Mouse (Mus musculus) midbrain, postnatal 0 days (tissue): ENCODE data around the gene Tob2. TPM values are rescaled to one million over a fixed set of nuclear protein-coding genes. Genes with fewer than 3 reads are reported as not detected.

Experiments
- ATAC-seq: fragments of 200-750 bp; cut with Nextera tagmentation; 2 replicates; pipeline ENCODE4 v1.8.0; 2017; ENCODE audit warnings: moderate number of reproducible peaks, mild to moderate bottlenecking, moderate TSS enrichment, moderate library complexity; ENCODE audit not compliant: low FRiP score
- DNase-seq: peaks from one replicate; pipeline ENCODE4 v3.0.0-alpha.2; 2015; ENCODE audit warnings: low spot score
- H3K27ac ChIP-seq: fragments of 300-500 bp; sonication (generic); 2 replicates; pipeline ENCODE4 v1.5.1; 2014; ENCODE audit warnings: low read depth, mild to moderate bottlenecking, low read length, mixed read lengths
- H3K27me3 ChIP-seq: fragments of 300-500 bp; sonication (generic); 2 replicates; pipeline ENCODE4 v1.6.1; 2014; ENCODE audit warnings: low read length, control low read depth, mixed read lengths; ENCODE audit not compliant: insufficient read depth
- H3K36me3 ChIP-seq: fragments of 300-500 bp; sonication (generic); 2 replicates; pipeline ENCODE4 v1.6.1; 2014; ENCODE audit warnings: low read length, control low read depth, mixed read lengths; ENCODE audit not compliant: insufficient read depth
- H3K4me1 ChIP-seq: fragments of 300-500 bp; sonication (generic); 2 replicates; pipeline ENCODE4 v1.6.1; 2014; ENCODE audit warnings: mild to moderate bottlenecking, control low read depth, antibody characterized with exemption, low read length, mixed read lengths; ENCODE audit not compliant: insufficient read depth
- H3K4me2 ChIP-seq: fragments of 300-500 bp; sonication (generic); 2 replicates; pipeline ENCODE4 v1.6.1; 2014; ENCODE audit warnings: low read depth, mild to moderate bottlenecking, low read length, mixed read lengths; ENCODE audit not compliant: poor library complexity, severe bottlenecking
- H3K4me3 ChIP-seq: fragments of 300-500 bp; sonication (generic); 2 replicates; pipeline ENCODE4 v1.5.1; 2014; ENCODE audit warnings: low read depth, mild to moderate bottlenecking, low read length, moderate library complexity
- H3K9ac ChIP-seq: fragments of 300-500 bp; sonication (generic); replicated peaks from 2 replicates; pipeline ENCODE4 v1.6.1; 2014; ENCODE audit warnings: mild to moderate bottlenecking, low read length, moderate library complexity, mixed read lengths; ENCODE audit not compliant: poor library complexity, severe bottlenecking
- H3K9me3 ChIP-seq: fragments of 300-500 bp; sonication (generic); 2 replicates; pipeline ENCODE4 v1.6.1; 2016; ENCODE audit warnings: low read length, control low read depth
- CTCF ChIP-seq: IDR thresholded peaks from 2 replicates; pipeline ENCODE4 v1.5.1; 2016; ENCODE audit warnings: antibody characterized with exemption, mild to moderate bottlenecking
- WGBS: fragments of 180-500 bp; shearing (Covaris S2); extraction: QIAGEN DNeasy Blood & Tissue Kit; methylation state at CpG from one replicate; pipeline ENCODE4 v1.1.7; 2014; 5-methylcytosine and 5-hydroxymethylcytosine counted together
- polyA plus RNA-seq: library from polyadenylated mRNA; unstranded; fragments of >200 nt; fragmentation: Nextera tagmentation; extraction: Ambion mirVana; gene quantifications from 2 replicates; pipeline ENCODE4 v1.2.1, GENCODE M21; 2015
- total RNA-seq: library from RNA; depleted of rRNA; stranded (reverse); fragments of >200 nt; gene quantifications from 2 replicates; pipeline ENCODE4 v1.2.3, GENCODE M21; 2014

Tob2 gene
- total and polyA plus RNA-seq, 2 experiments from 2014 or later, result 14.2 to 15.4 TPM

DNA sequence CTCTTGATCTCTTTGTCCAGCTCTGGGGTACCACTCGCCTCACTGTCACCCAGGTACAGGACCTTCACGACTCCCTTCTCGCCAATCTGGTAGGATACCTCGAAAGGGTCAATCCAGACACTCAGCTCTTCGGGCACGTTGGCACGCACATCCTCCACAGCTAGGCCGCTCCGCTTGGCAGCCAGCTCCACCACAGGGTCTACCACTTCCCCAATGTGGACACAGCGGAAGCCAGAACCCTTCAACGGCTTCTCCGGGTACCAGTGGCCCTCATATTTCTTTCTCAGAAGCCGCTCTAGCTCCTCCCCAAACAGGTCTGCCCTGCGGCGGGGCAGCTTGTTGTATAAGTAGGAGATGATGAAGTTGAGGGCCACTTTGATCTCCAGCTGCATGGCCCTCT lies 7.2 kb downstream of the Tob2 start:
- H3K27me3 ChIP-seq, result no peaks in the 10 kb centered on the region
- no peak overlapping the region for H3K4me2 ChIP-seq
- H3K4me1 ChIP-seq, result no peaks in the 10 kb centered on the region
- DNase-seq, result no peak
- TF ChIP-seq CTCF, result no peak
- no peak overlapping the region for H3K27ac ChIP-seq
- H3K4me3 ChIP-seq, result no peak overlapping the region
- no peak for ATAC-seq
- H3K36me3 ChIP-seq, result peaks cover 32% of the 10 kb centered on the region
- WGBS, result 94% methylated on average over 15 of the region's 15 CpGs
- H3K9me3 ChIP-seq, result no peaks in the 10 kb centered on the region
- no peak overlapping the region for H3K9ac ChIP-seq

DNA sequence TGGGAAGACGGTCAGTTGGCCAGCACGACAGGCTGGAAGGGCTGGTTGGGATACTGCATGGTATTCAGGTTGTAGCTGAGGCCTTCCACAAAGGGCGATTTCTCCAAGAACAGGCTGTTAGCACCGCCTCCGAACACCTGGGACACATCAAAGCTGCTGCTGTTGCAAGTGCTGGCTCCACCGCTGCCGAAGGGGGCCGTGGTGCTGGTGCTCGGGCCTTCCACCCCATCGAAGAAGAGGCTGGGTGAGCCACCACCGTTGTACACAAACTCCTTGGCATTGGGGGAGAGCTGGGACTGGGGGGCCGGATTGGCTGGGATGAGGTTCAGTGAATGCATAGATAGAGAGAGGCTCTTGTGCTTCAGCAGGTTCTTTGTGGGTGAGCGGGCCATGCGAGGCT lies 7.9 kb downstream of the Tob2 start:
- Histone ChIP-seq H3K27ac (no peak overlapping the region), H3K4me2 (no peak overlapping the region), H3K4me1 (no peaks in the 10 kb centered on the region), H3K36me3 (peaks cover 32% of the 10 kb centered on the region), H3K9me3 (no peaks in the 10 kb centered on the region), H3K27me3 (no peaks in the 10 kb centered on the region), H3K4me3 (no peak overlapping the region), H3K9ac (no peak overlapping the region)
- 89% methylated on average over 14 of the region's 14 CpGs for WGBS
- ATAC-seq (no peak), DNase-seq (no peak)
- no peak for TF ChIP-seq CTCF

DNA sequence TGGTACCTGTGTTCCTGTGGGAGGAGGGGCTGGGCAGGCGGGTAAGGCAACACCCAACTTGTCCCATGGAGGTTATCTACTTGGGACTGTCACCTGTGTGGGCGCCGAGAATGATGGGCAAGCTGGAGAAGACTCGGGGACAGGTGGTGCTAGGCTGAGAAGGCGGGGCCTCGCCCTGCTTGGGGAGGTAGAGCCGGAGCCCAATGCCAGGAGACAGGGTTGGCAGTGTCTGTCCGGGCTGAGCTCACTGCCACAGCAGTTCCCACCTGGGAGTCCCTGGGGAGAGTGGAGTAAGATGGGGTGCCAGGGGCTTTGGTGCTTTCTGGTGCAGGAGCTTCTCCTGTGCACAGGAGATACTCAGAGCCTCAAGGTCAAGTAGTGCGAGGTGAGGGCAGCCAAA lies 9.5 kb downstream of the Tob2 start:
- WGBS, result 84% methylated on average over 9 of the region's 9 CpGs
- no peak for DNase-seq
- ATAC-seq, result no peak
- Histone ChIP-seq H3K36me3 (peaks cover 32% of the 10 kb centered on the region), H3K9ac (no peak overlapping the region), H3K27ac (no peak overlapping the region), H3K9me3 (no peaks in the 10 kb centered on the region), H3K4me2 (no peak overlapping the region), H3K4me1 (no peaks in the 10 kb centered on the region), H3K27me3 (no peaks in the 10 kb centered on the region), H3K4me3 (no peak overlapping the region)
- no peak for TF ChIP-seq CTCF

DNA sequence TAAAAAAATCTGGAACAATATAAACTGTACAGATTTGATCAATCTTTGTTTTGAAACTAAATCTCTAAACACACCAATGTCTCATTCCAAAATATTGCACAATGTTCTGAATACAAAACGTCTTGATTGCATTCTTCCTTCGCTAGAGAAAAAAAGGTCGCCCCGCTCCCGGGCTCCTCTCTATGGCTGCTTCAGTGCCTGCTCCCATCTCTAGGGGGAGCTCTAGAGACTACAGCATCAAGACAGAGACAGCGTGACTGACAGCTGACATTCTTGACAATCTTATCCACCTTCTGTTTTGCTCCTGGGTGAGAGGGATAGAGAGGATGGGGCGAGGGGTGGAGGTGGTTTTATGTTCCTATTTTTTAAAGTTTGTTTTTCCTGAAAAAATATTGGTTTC lies 10.3 kb downstream of the Tob2 start:
- WGBS, result 26% methylated on average over 7 of the region's 7 CpGs
- no peaks in the 10 kb centered on the region for H3K27me3 ChIP-seq
- H3K4me2 ChIP-seq, result no peak overlapping the region
- ATAC-seq (no peak), DNase-seq (peak; percentile 54)
- no peak overlapping the region for H3K9ac ChIP-seq
- H3K9me3 ChIP-seq, result no peaks in the 10 kb centered on the region
- peak; percentile 68 for TF ChIP-seq CTCF
- no peaks in the 10 kb centered on the region for H3K4me1 ChIP-seq
- H3K36me3 ChIP-seq, result peaks cover 32% of the 10 kb centered on the region
- H3K4me3 ChIP-seq, result no peak overlapping the region
- no peak overlapping the region for H3K27ac ChIP-seq

DNA sequence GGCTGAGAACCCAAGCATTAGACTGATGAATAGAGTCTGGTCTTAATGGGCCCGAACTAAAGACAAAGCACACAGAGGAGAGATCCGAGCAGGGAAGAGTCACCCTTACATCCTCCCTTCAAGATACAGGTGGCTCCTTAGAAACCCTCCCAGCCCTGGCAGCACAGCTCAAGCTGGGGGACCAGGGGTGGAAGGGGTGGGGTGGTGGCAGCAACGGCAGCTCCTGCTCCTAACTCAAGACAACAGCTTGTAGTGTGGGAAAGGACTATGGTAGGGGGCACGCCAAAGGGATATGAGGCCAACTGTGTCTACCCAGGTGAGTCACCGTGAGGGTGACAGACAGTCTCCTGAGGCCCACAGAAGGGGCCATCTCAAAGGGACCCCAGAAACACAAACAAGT lies 10.7 kb downstream of the Tob2 start:
- Histone ChIP-seq H3K36me3 (peaks cover 32% of the 10 kb centered on the region), H3K27ac (no peak overlapping the region), H3K27me3 (no peaks in the 10 kb centered on the region), H3K9me3 (no peaks in the 10 kb centered on the region), H3K4me3 (no peak overlapping the region), H3K4me1 (no peaks in the 10 kb centered on the region), H3K9ac (no peak overlapping the region), H3K4me2 (no peak overlapping the region)
- DNase-seq, result no peak
- 93% methylated on average over 5 of the region's 5 CpGs for WGBS
- no peak for TF ChIP-seq CTCF
- ATAC-seq, result no peak

DNA sequence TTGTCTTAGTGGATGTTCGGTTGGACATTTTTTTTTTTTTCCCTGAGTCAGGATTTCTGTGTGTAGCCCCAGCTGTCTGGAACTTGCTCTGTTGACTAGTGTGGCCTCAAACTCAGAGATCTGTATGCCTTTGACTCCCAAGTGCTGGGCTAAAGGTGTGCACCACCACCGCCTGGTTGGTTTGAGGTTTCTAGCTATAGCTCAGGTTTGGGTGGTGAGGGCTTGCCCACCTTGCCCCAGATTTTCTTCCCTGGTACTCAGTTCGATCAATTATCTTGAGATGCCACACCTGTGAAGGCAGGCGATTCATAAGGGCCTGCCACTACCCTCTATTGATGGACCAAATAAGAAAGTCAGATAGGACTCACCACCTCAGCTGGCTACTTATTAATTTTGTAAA lies 11.4 kb downstream of the Tob2 start:
- Histone ChIP-seq H3K27me3 (no peaks in the 10 kb centered on the region), H3K9ac (no peak overlapping the region), H3K4me3 (no peak overlapping the region), H3K36me3 (peaks cover 32% of the 10 kb centered on the region), H3K4me1 (no peaks in the 10 kb centered on the region), H3K9me3 (no peaks in the 10 kb centered on the region), H3K27ac (no peak overlapping the region), H3K4me2 (no peak overlapping the region)
- WGBS, result 97% methylated on average over 4 of the region's 4 CpGs
- no peak for TF ChIP-seq CTCF
- ATAC-seq, result no peak
- DNase-seq, result no peak
